Mouse (Mus musculus) cerebellum, adult 2 months (tissue): ENCODE data around the gene Syngr2. TPM values are rescaled to one million over a fixed set of nuclear protein-coding genes. Genes with fewer than 3 reads are reported as not detected.
"Not testable (repeated sequence)": the region's sequence is repeated elsewhere in the genome, so short reads cannot be mapped to it uniquely, and the experiment has no call there.

Experiments
- DNase-seq, 2 experiments: peaks; one replicate each; pipeline ENCODE4 v3.0.0; 2021
- H3K27ac ChIP-seq: fragments of 200-500 bp; 2 replicates; pipeline ENCODE4 v1.5.1; 2012; ENCODE audit warnings: low read length, control low read depth, inconsistent platforms; ENCODE audit not compliant: insufficient read depth
- H3K27me3 ChIP-seq: fragments of 200-500 bp; 2 replicates; pipeline ENCODE4 v1.6.1; 2012; ENCODE audit warnings: inconsistent platforms, mild to moderate bottlenecking, low read length, moderate library complexity; ENCODE audit not compliant: control insufficient read depth, insufficient read depth
- H3K4me1 ChIP-seq: fragments of 200-500 bp; 2 replicates; pipeline ENCODE4 v1.6.1; 2011; ENCODE audit warnings: low read length; ENCODE audit not compliant: control insufficient read depth, insufficient read depth
- H3K4me3 ChIP-seq: fragments of 200-500 bp; replicated peaks from 2 replicates; pipeline ENCODE3; 2011; ENCODE audit warnings: mild to moderate bottlenecking, low read depth, low read length, control low read depth; ENCODE audit not compliant: insufficient read depth
- CTCF ChIP-seq: fragments of 200-500 bp; IDR thresholded peaks from 2 replicates; pipeline ENCODE4 v1.5.1; 2011; ENCODE audit warnings: low read depth, mild to moderate bottlenecking, control low read depth, low read length, moderate library complexity, borderline replicate concordance; ENCODE audit not compliant: insufficient read depth
- POLR2A ChIP-seq: fragments of 200-500 bp; IDR thresholded peaks from 2 replicates; pipeline ENCODE4 v1.6.1; 2011; ENCODE audit warnings: low read length, control low read depth, borderline replicate concordance; ENCODE audit not compliant: insufficient read depth
- WGBS: fragments of 180-500 bp; shearing (Covaris S2); methylation state at CpG from one replicate; pipeline ENCODE4 v1.1.7; 2018; 5-methylcytosine and 5-hydroxymethylcytosine counted together
- polyA plus RNA-seq: library from polyadenylated mRNA; depleted of rRNA; stranded (reverse); fragments of >200 nt; gene quantifications from 2 replicates; pipeline ENCODE4 v1.2.3, GENCODE M21; 2012

Syngr2 gene
- polyA plus RNA-seq, 1 experiment, result 14.7 TPM

- H3K27ac ChIP-seq, result no peak overlapping the region
- DNase-seq, result peak; percentile 31 to 56
- peak; percentile 57; the same call in 1 of the 2 replicates for TF ChIP-seq CTCF
- TF ChIP-seq POLR2A, result no peak
- H3K4me1 ChIP-seq, result peaks cover 4% of the 10 kb centered on the region; the same call in 1 of the 2 replicates
- no peaks in the 10 kb centered on the region for H3K27me3 ChIP-seq
- WGBS, result 26% methylated on average over 28 of the region's 28 CpGs
- H3K4me3 ChIP-seq, result no peak overlapping the region
Observed at GRCm38 (mm10) chr11:117832086-117832969, 22.9 kb downstream of the Syngr2 start.

DNA sequence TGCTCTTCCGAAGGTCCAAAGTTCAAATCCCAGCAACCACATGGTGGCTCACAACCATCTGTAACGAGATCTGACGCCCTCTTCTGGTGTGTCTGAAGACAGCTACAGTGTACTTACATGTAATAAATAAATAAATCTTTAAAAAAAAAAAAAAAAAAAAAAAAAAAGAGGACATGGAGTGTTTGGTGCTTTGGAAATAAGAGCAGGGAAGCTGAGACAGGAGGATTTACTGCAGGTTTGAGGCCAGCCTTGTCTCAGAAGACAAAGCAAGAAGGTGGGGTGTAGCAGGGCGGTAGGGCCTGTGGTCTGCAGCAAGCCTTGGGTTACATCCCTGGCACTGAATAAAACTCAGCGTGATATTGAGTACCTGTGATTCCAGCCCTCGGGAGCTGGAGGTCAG is 24.0 kb downstream of the Syngr2 start:
- H3K4me1 ChIP-seq, H3K4me3 ChIP-seq, H3K27me3 ChIP-seq, DNase-seq, H3K27ac ChIP-seq: not testable (repeated sequence)
- 96% methylated on average over 4 of the region's 6 CpGs for WGBS

DNA sequence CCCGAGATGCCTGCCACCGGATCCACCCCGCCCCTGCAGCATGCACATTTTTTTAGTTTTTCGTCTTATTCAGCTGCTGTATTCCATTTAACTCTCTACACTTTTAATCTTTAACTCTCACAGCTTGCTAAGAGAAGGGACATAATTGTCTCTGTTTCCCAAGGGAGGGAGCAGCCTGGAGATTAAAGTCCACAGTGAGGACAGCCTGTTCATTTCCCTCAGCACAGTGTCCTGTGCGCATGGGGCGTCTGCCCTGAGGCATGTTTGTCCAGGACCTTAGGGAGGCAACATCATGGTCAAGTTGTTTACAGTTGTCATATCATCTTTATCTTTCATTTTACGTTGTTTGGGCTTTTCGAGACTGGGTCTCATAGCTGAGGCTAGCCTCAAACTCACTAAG is 24.6 kb downstream of the Syngr2 start:
- WGBS, result 95% methylated on average over 8 of the region's 8 CpGs
- H3K27ac ChIP-seq, result no peak overlapping the region
- no peak for DNase-seq
- TF ChIP-seq POLR2A, result no peak
- no peak for TF ChIP-seq CTCF
- no peak overlapping the region for H3K4me3 ChIP-seq
- no peaks in the 10 kb centered on the region for H3K27me3 ChIP-seq
- H3K4me1 ChIP-seq, result no peaks in the 10 kb centered on the region; the same call in 1 of the 2 replicates

GRCm38 (mm10) chr11:117836306-117836705 is 26.8 kb downstream of the Syngr2 start:
- Histone ChIP-seq H3K27me3 (no peaks in the 10 kb centered on the region), H3K4me3 (no peak overlapping the region), H3K4me1 (no peaks in the 10 kb centered on the region), H3K27ac (no peak overlapping the region)
- no peak for DNase-seq
- no peak for TF ChIP-seq POLR2A
- WGBS, result 26% methylated on average over 13 of the region's 13 CpGs

GRCm38 (mm10) chr11:117838572-117838971 is 29.1 kb downstream of the Syngr2 start:
- WGBS, result 67% methylated on average over 2 of the region's 2 CpGs
- no peak for TF ChIP-seq POLR2A
- TF ChIP-seq CTCF, result no peak
- Histone ChIP-seq H3K27me3 (no peaks in the 10 kb centered on the region), H3K27ac (no peak overlapping the region), H3K4me3 (no peak overlapping the region), H3K4me1 (no peaks in the 10 kb centered on the region)
- no peak for DNase-seq

DNA sequence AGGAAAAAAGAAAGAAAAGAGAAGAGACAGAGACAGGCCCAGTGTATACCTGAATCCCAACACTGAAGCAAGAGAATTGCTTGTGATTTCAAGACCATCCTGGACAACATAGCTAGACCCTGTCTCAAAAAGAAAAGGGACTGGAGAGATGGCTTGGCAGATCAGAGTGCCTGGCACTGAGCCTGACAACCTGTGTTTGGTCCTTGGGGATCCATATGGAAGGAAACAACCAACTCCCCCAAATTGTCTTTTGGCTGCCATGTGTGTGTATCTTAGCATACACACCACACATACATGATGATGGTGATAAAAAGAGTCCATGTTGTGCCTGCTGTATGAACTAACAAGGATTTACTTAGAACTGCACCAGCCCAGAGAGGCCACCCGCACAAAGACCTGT is 29.6 kb downstream of the Syngr2 start:
- 89% methylated on average over 1 of the region's 1 CpGs for WGBS
- Histone ChIP-seq H3K27ac (no peak overlapping the region), H3K27me3 (no peaks in the 10 kb centered on the region), H3K4me1 (no peaks in the 10 kb centered on the region), H3K4me3 (no peak overlapping the region)
- DNase-seq, result no peak
- TF ChIP-seq POLR2A, result no peak
- TF ChIP-seq CTCF, result no peak

- no peaks in the 10 kb centered on the region for H3K27me3 ChIP-seq
- no peak overlapping the region for H3K4me3 ChIP-seq
- 61% methylated on average over 1 of the region's 1 CpGs for WGBS
- no peak overlapping the region for H3K27ac ChIP-seq
- TF ChIP-seq POLR2A (no peak), CTCF (no peak)
- no peak for DNase-seq
- H3K4me1 ChIP-seq, result no peaks in the 10 kb centered on the region
Observed at GRCm38 (mm10) chr11:117840910-117841309, 31.4 kb downstream of the Syngr2 start.

GRCm38 (mm10) chr11:117843434-117843833 is 34.0 kb downstream of the Syngr2 start:
- no peaks in the 10 kb centered on the region for H3K4me1 ChIP-seq
- no peak for DNase-seq
- no peak for TF ChIP-seq CTCF
- no peak for TF ChIP-seq POLR2A
- WGBS, result 89% methylated on average over 2 of the region's 2 CpGs
- H3K27ac ChIP-seq, result no peak overlapping the region
- no peaks in the 10 kb centered on the region for H3K27me3 ChIP-seq
- H3K4me3 ChIP-seq, result no peak overlapping the region
